Mouse (Mus musculus): ENCODE results near the gene Syt12. TPM values are rescaled to one million over a fixed set of nuclear protein-coding genes. Genes with fewer than 3 reads are reported as not detected.

The Syt12 gene
- 1 to 10 TPM; 1.6 TPM for polyA plus RNA-seq (2012; fragmentation: generic; extraction: Trizol)

GRCm38 (mm10) chr19:4477345-4478189 is at the start of gene Syt12:
Gene Syt12 (minus strand): TSS chr19:4477447.

DNA sequence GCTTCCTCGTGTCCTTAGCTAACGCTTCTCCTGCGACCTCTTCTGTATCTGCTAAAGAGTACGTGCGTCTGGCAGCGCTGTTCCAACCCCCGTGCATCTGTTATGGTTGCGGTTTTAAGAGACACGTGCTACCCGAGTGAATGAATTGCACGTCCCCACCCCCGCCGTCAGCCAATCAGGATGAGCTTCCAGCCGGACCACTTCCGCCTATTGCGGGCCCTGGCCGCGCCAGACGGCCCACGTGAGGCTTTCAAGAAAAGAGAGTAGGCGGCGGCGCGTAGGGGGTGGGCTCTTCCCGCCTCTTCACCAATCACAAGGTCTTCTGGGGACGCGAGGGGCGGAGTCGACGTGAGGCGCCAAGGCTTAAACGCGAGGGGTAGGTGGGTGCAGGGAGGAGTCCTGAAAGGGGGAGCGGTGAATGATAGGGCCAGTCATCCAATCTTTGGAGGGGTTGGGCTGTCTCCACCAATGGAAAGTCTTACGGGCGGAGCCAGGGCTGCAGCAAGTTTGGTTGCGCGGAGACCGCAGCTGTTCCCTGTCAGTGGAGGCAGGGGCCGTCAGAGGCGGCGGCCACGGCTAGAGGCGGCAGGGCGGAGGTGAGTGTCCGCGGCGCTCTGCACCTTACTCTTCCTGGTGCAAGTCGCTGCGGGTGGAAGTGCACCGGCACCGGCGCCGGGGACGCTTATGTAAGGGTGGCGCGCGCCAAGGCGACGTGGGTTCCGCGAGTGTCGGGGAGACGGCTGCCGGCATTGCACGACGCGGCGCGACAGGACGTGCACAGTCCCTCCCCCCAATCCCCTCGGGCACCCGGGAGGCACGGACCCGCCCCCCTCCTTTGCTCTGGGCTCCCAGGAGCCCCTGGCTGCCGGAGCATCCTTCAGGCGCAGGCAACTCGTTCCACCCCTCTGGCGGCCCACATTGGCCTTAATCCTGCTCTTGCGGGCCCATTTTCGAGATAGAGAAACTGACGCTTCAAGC is 33.0 kb upstream of the Syt12 start, which contains the start of gene Pcx:
Gene Pcx (plus strand): TSS at position 487 of the 978 bp plus-strand sequence.

DNA sequence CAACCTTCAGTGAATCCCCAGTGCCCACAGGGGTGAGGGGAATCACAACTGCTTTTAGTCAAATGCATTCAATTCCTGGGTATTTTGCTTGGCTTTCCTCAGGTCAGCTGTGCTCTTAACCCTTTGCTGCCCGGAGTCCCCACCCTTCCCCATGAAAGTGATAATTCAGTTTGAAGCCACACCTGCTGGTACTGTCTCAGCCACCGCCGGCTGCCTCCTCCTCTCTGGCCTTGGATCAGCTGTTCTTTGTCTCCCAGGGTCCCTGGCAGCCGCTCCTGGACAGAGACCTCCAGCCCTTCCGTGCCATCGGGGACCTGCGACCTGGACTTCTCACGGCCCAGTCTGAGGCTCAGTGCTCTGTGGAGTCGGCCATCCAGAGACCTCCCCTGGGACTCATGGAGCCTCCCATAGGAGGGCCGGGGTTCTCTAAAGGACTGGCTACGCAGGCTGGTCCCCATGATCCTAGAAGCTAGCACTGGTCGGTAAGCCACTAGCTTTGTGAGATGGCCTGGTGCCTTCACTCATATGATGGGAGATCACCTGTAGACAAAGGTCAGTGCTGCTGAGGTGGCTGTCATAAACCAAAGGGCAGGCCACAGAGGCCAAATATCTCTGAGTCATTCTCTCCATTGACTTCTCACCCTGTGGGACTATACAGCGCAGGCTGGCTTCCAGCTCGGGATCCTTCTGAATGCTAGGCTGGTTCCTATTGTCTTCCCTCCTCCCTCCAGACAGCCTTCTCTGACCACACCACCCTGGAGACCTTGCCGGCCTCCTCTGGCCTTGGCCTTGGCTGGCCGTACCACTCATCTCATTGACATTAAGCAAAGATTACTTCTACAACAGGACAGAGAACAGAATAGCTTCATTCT is 21.1 kb upstream of the Syt12 start, which contains the start of gene 2010003K11Rik:
Gene 2010003K11Rik (minus strand): TSS at position 522 of the 872 bp plus-strand sequence.

DNA sequence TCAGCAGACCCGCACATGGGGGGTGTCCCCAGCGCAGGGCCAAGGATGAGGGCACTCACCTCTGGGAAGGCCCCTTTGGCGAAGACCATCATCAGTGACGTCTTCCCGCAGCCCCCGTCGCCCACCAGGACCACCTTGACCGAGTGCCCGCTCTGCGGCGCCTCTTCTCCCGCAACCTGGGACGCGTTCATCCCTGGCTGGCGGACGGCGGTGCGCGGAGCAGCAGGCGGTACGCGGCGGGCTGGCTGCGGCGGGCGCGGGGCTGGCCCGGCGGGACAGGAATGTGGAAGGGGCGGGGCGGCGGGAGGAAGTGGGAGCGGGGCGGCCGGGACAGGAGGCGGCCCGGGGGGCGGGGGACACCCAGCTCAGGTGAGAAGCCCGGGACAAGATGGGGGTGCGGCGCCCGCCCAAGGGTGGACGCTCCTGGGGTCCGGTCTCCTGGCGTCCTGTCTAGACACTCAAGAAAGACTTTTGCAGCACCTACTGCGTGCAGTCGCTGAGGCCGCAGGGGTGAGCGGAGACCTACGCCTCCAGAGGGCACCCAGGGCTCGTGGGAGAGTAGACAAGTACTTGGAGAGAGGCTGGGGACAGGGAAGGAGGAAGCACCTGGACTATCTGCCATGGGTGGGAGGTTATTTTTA is 38.0 kb downstream of the Syt12 start, which contains the start of gene Rhod:
Gene Rhod (minus strand): TSS at position 272 of the 641 bp plus-strand sequence.

GRCm38 (mm10) chr19:4397798-4398629 is 79.2 kb downstream of the Syt12 start, which contains the start of gene Kdm2a:
Gene Kdm2a (minus strand): TSS chr19:4398285.

Other genes starting within 250 kb of the Syt12 start
- 100 to 1,000 TPM; 131 to 165 TPM for gene Pold4, start 245.5 kb downstream of the Syt12 start, polyA plus RNA-seq (2012; fragmentation: generic; extraction: Trizol)
- 10 to 100 TPM in 1 of 2 experiments, 1 to 10 TPM in 1; 7.4 to 30.3 TPM for gene Ssh3, start 208.3 kb downstream of the Syt12 start, polyA plus RNA-seq (2012; fragmentation: generic; extraction: Trizol)
- gene Ankrd13d, start 194.3 kb downstream of the Syt12 start, polyA plus RNA-seq (2012; fragmentation: generic; extraction: Trizol): 1 to 10 TPM in 1 of 2 experiments, under 1 TPM in 1; 0.77 to 4.5 TPM
- 10 to 100 TPM; 37.7 to 44.4 TPM for gene Grk2, start 171.2 kb downstream of the Syt12 start, polyA plus RNA-seq (2012; fragmentation: generic; extraction: Trizol)
- 10 to 100 TPM in 1 of 2 experiments, 1 to 10 TPM in 1; 3.2 to 33.4 TPM for gene Kdm2a, start 79.2 kb downstream of the Syt12 start, polyA plus RNA-seq (2012; fragmentation: generic; extraction: Trizol)
- gene Rhod, start 38.0 kb downstream of the Syt12 start, polyA plus RNA-seq (2012; fragmentation: generic; extraction: Trizol): 10 to 100 TPM; 48.3 to 66.3 TPM
- under 1 TPM in 1 of 2 experiments, not detected in 1; 0.09 TPM for gene 2010003K11Rik, start 21.1 kb upstream of the Syt12 start, polyA plus RNA-seq (2012; fragmentation: generic; extraction: Trizol)
- 10 to 100 TPM; 15.5 to 38.7 TPM for gene Pcx, start 33.0 kb upstream of the Syt12 start, polyA plus RNA-seq (2012; fragmentation: generic; extraction: Trizol)
- 10 to 100 TPM; 35.2 to 47.0 TPM for gene Lrfn4, start 138.2 kb upstream of the Syt12 start, polyA plus RNA-seq (2012; fragmentation: generic; extraction: Trizol)
- gene Rce1, start 148.2 kb upstream of the Syt12 start, polyA plus RNA-seq (2012; fragmentation: generic; extraction: Trizol): 10 to 100 TPM; 48.3 to 55.2 TPM
- gene Gm960, start 221.2 kb upstream of the Syt12 start, polyA plus RNA-seq (2012; fragmentation: generic; extraction: Trizol): 1 to 10 TPM in 1 of 2 experiments, under 1 TPM in 1; 0.51 to 2.9 TPM
- gene Sptbn2, start 233.7 kb upstream of the Syt12 start, polyA plus RNA-seq (2012; fragmentation: generic; extraction: Trizol): under 1 TPM; 0.05 to 0.13 TPM